Mouse (Mus musculus): ENCODE data around the gene Kcng4.

- no peak for TF ChIP-seq CTCF (IDR thresholded peaks at IDR 0.05; ENCODE audit: insufficient read depth, low read length)
- TF ChIP-seq POLR2A (IDR thresholded peaks at IDR 0.05; ENCODE audit: borderline replicate concordance, extremely low read depth, low read depth, low read length): no peak
These were observed at the start of gene Kcng4 for GRCm38 (mm10) chr8:119635378-119635777.
